Mouse (Mus musculus) forebrain, embryonic 15.5 days (tissue): Measurements from ENCODE around the gene Spock1. TPM values are rescaled to one million over a fixed set of nuclear protein-coding genes. Genes with fewer than 3 reads are reported as not detected.

Experiments used
- ATAC-seq: fragments of 200-750 bp; cut with Nextera tagmentation; replicated peaks from 2 replicates; pipeline ENCODE4 v1.8.0; 2017; ENCODE audit warnings: mild to moderate bottlenecking, moderate TSS enrichment, moderate library complexity
- H3K27ac ChIP-seq: fragments of 300-500 bp; sonication (generic); replicated peaks from 2 replicates; pipeline ENCODE4 v1.5.1; 2015; ENCODE audit warnings: mild to moderate bottlenecking, inconsistent platforms
- H3K27me3 ChIP-seq: fragments of 300-500 bp; sonication (generic); 2 replicates; pipeline ENCODE4 v1.6.1; 2015; ENCODE audit warnings: inconsistent platforms
- H3K36me3 ChIP-seq: fragments of 300-500 bp; sonication (generic); 2 replicates; pipeline ENCODE4 v1.6.1; 2015; ENCODE audit warnings: mild to moderate bottlenecking, inconsistent platforms
- H3K4me1 ChIP-seq: fragments of 300-500 bp; sonication (generic); 2 replicates; pipeline ENCODE4 v1.6.1; 2015; ENCODE audit warnings: inconsistent platforms
- H3K4me2 ChIP-seq: fragments of 300-500 bp; sonication (generic); replicated peaks from 2 replicates; pipeline ENCODE4 v1.6.1; 2015; ENCODE audit warnings: mild to moderate bottlenecking, inconsistent platforms
- H3K4me3 ChIP-seq: fragments of 300-500 bp; sonication (generic); 2 replicates; pipeline ENCODE4 v1.5.1; 2015; ENCODE audit warnings: mild to moderate bottlenecking, inconsistent platforms
- H3K9ac ChIP-seq: fragments of 300-500 bp; sonication (generic); replicated peaks from 2 replicates; pipeline ENCODE4 v1.6.1; 2015; ENCODE audit warnings: mild to moderate bottlenecking, inconsistent platforms
- H3K9me3 ChIP-seq: fragments of 300-500 bp; sonication (generic); 2 replicates; pipeline ENCODE4 v1.6.1; 2016; ENCODE audit warnings: inconsistent platforms
- WGBS: fragments of 180-500 bp; shearing (Covaris S2); methylation state at CpG from one replicate; pipeline ENCODE4 v1.1.7; 2015; ENCODE audit warnings: mixed read lengths; 5-methylcytosine and 5-hydroxymethylcytosine counted together
- polyA plus RNA-seq: library from polyadenylated mRNA; unstranded; fragments of >200 nt; fragmentation: Nextera tagmentation; extraction: Ambion mirVana; gene quantifications from 2 replicates; pipeline ENCODE4 v1.2.1, GENCODE M21; 2015

The Spock1 gene
- polyA plus RNA-seq: 35.9 and 36.7 TPM in 2 replicates

- 1% methylated on average over 32 of the region's 32 CpGs for WGBS
- no peak within 1 kb of the TSS for H3K27ac ChIP-seq
- peak; percentile 93 for ATAC-seq
Observed at GRCm38 (mm10) chr13:57908266-57908582, at the start of gene Spock1. TSS of gene Spock1 (minus strand) at chr13:57908332.

DNA sequence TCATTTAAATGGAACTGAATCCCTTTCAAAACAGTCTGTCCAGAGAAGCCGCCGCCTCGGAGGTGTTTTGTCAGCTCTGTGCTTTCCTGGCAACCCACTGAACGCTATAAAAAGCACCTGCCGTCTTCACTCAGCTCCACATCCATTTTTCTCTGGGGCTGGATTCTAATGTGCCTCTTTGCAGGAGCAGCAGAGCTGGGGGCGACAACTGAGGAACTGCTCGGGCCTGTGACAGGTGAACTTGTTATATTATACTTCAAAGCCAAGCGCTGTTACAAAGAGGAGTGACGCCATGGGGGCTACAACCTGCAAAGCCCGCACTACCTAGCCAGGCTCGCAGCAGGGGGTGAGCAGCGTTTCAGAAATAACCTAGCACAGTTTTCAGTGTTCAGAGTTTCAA, 42.0 kb upstream of the Spock1 start:
- Histone ChIP-seq H3K4me2 (no peak overlapping the region), H3K9me3 (no peaks in the 10 kb centered on the region), H3K27me3 (no peaks in the 10 kb centered on the region), H3K27ac (no peak overlapping the region), H3K36me3 (no peaks in the 10 kb centered on the region), H3K4me3 (no peak overlapping the region), H3K9ac (no peak overlapping the region), H3K4me1 (peaks cover 2% of the 10 kb centered on the region; the same call in 1 of the 2 replicates)
- no peak for ATAC-seq
- WGBS: 71% methylated on average over 12 of the region's 12 CpGs

More at GRCm38 (mm10) chr13:57908266-57908582, at the start of gene Spock1:
- Histone ChIP-seq H3K4me3 (peak within 1 kb of the TSS; percentile 67), H3K9ac (peak within 1 kb of the TSS; percentile 73), H3K4me1 (peaks cover 10% of the 10 kb centered on the region), H3K4me2 (peak within 1 kb of the TSS; percentile 89), H3K9me3 (no peaks in the 10 kb centered on the region), H3K27me3 (peaks cover 4% of the 10 kb centered on the region; the same call in 1 of the 2 replicates), H3K36me3 (no peaks in the 10 kb centered on the region)

- Histone ChIP-seq H3K4me1 (peaks cover 5% of the 10 kb centered on the region; the same call in 1 of the 2 replicates), H3K27ac (no peak overlapping the region), H3K9ac (no peak overlapping the region), H3K4me2 (no peak overlapping the region), H3K9me3 (no peaks in the 10 kb centered on the region), H3K27me3 (no peaks in the 10 kb centered on the region), H3K4me3 (no peak overlapping the region), H3K36me3 (no peaks in the 10 kb centered on the region)
- no peak for ATAC-seq
- WGBS: 89% methylated on average over 4 of the region's 4 CpGs
Observed at GRCm38 (mm10) chr13:57949513-57949912, 41.4 kb upstream of the Spock1 start.

- peak; percentile 55; the same call in 1 of the 2 replicates for ATAC-seq
- Histone ChIP-seq H3K9ac (no peak overlapping the region), H3K36me3 (no peaks in the 10 kb centered on the region), H3K4me1 (peaks cover 5% of the 10 kb centered on the region; the same call in 1 of the 2 replicates), H3K4me2 (no peak overlapping the region), H3K9me3 (no peaks in the 10 kb centered on the region), H3K27ac (no peak overlapping the region), H3K27me3 (no peaks in the 10 kb centered on the region), H3K4me3 (no peak overlapping the region)
- 24% methylated on average over 11 of the region's 11 CpGs for WGBS
Observed at GRCm38 (mm10) chr13:57945197-57945596, 37.1 kb upstream of the Spock1 start.

- WGBS: 62% methylated on average over 5 of the region's 5 CpGs
- Histone ChIP-seq H3K4me2 (no peak overlapping the region), H3K36me3 (no peaks in the 10 kb centered on the region), H3K27ac (no peak overlapping the region), H3K9ac (no peak overlapping the region), H3K9me3 (no peaks in the 10 kb centered on the region), H3K4me1 (peaks cover 5% of the 10 kb centered on the region), H3K4me3 (no peak overlapping the region), H3K27me3 (no peaks in the 10 kb centered on the region)
- ATAC-seq: no peak
Observed at GRCm38 (mm10) chr13:57944434-57944833, 36.3 kb upstream of the Spock1 start.

DNA sequence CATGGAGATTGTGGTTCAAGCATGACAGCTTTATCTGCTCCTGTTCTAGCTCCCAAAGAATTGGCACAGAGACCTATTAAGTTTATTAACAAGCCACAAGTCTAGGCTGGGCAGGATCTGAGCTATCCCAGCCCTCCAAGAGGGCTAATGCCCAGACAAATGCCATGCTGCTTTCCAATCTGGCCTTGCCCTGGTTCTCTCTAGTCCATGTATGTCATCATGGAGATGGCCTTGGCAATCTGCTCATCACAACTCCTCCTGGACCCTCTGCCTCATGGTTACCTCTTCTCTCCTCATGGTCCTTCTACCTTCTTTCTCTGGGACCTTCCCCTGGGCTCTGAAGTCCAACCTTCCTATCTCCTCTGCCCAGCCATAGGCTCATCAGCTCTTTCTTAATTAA, 35.8 kb upstream of the Spock1 start:
- Histone ChIP-seq H3K4me3 (no peak overlapping the region), H3K4me2 (no peak overlapping the region), H3K27me3 (no peaks in the 10 kb centered on the region), H3K4me1 (peaks cover 7% of the 10 kb centered on the region), H3K27ac (no peak overlapping the region), H3K9ac (no peak overlapping the region), H3K36me3 (no peaks in the 10 kb centered on the region), H3K9me3 (no peaks in the 10 kb centered on the region)
- ATAC-seq: no peak

- H3K27ac ChIP-seq: peak overlapping the region; percentile 80
- no peak overlapping the region for H3K4me3 ChIP-seq
- no peaks in the 10 kb centered on the region for H3K27me3 ChIP-seq
- peak; percentile 78 for ATAC-seq
- no peak overlapping the region for H3K9ac ChIP-seq
- H3K9me3 ChIP-seq: no peaks in the 10 kb centered on the region
- WGBS: 55% methylated on average over 4 of the region's 4 CpGs
- H3K36me3 ChIP-seq: no peaks in the 10 kb centered on the region
- no peak overlapping the region for H3K4me2 ChIP-seq
- H3K4me1 ChIP-seq: peaks cover 20% of the 10 kb centered on the region
Observed at GRCm38 (mm10) chr13:57937463-57938229, 29.5 kb upstream of the Spock1 start.

DNA sequence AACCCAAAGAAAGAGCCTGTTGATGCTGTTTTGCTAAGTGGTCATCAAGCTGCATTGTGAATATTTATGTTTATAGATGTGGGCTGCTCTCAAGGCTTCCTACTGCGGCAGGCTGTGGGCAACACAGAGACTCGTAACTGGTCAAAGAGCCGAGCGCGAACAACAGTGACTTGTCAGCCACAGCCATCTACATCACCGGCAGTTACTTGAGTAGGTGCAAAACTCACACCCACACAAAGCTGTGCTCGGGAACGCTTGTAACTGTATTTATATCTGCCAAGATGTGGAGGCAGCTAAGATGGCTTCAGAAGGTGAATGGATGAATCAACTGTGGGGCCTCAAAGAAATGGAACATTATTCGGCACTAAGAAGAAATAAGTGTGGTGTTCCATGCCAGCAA, 23.9 kb upstream of the Spock1 start:
- WGBS: 94% methylated on average over 9 of the region's 9 CpGs
- Histone ChIP-seq H3K27me3 (no peaks in the 10 kb centered on the region), H3K4me2 (no peak overlapping the region), H3K4me1 (peaks cover 1% of the 10 kb centered on the region; the same call in 1 of the 2 replicates), H3K27ac (no peak overlapping the region), H3K9ac (no peak overlapping the region), H3K4me3 (no peak overlapping the region), H3K9me3 (no peaks in the 10 kb centered on the region), H3K36me3 (no peaks in the 10 kb centered on the region)
- no peak for ATAC-seq

DNA sequence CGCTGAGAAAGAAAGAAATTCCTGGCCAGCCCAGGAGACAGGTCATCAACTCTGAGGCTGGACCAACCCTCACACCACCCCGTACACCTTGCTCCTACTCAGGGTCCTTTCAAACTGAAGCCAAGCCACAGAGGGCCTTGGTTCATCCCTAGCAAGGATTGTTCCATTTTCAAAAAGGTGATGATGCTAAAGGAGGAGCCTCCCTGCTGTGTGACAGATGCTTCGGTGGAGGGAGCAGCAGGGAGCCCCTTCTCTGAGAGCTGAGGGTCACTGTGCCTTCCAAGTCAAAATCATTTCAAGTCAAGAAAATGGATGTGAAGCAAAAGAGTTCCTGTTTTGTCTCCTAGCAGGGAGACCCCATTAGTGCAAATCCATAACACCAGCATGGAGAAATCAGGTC, 23.2 kb upstream of the Spock1 start:
- Histone ChIP-seq H3K4me3 (no peak overlapping the region), H3K4me1 (no peaks in the 10 kb centered on the region), H3K4me2 (no peak overlapping the region), H3K9ac (no peak overlapping the region), H3K9me3 (no peaks in the 10 kb centered on the region), H3K36me3 (no peaks in the 10 kb centered on the region), H3K27ac (no peak overlapping the region), H3K27me3 (no peaks in the 10 kb centered on the region)
- WGBS: 34% methylated on average over 3 of the region's 3 CpGs
- ATAC-seq: no peak

- ATAC-seq: no peak
- H3K9me3 ChIP-seq: no peaks in the 10 kb centered on the region
- no peaks in the 10 kb centered on the region for H3K27me3 ChIP-seq
- no peak overlapping the region for H3K27ac ChIP-seq
- no peaks in the 10 kb centered on the region for H3K36me3 ChIP-seq
- no peak overlapping the region for H3K4me3 ChIP-seq
- no peaks in the 10 kb centered on the region for H3K4me1 ChIP-seq
- H3K9ac ChIP-seq: no peak overlapping the region
- H3K4me2 ChIP-seq: no peak overlapping the region
- WGBS: 19% methylated on average over 5 of the region's 5 CpGs
Observed at GRCm38 (mm10) chr13:57930720-57931119, 22.6 kb upstream of the Spock1 start.

GRCm38 (mm10) chr13:57930283-57930682, 22.2 kb upstream of the Spock1 start:
- H3K9me3 ChIP-seq: no peaks in the 10 kb centered on the region
- H3K4me1 ChIP-seq: no peaks in the 10 kb centered on the region
- H3K36me3 ChIP-seq: no peaks in the 10 kb centered on the region
- 27% methylated on average over 2 of the region's 2 CpGs for WGBS
- no peaks in the 10 kb centered on the region for H3K27me3 ChIP-seq
- H3K9ac ChIP-seq: no peak overlapping the region
- H3K4me3 ChIP-seq: no peak overlapping the region
- 0 out of 2 replicates have a peak, but pooled peaks have one; percentile 29 for ATAC-seq
- H3K27ac ChIP-seq: no peak overlapping the region
- no peak overlapping the region for H3K4me2 ChIP-seq

DNA sequence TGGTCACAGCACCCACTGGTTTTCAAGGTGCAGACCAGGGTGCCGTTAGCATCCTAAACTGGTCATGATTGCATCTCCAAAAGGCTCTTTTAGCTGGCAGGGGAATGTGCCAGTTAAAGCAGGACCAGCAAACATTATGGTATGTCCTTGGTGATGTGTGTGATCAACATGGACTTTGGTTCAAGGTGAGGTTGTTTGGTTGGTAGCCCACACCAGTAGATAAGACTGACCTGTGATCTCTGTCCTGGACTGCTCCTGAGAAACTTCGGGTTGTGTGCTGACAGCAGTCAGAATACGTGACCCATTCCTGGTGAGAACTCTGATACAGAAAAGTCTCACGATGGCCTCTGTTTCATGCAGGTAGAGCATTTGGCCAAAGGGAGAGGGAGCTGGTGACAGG, 11.8 kb upstream of the Spock1 start:
- no peak for ATAC-seq
- H3K4me3 ChIP-seq: no peak overlapping the region
- H3K9me3 ChIP-seq: no peaks in the 10 kb centered on the region
- 92% methylated on average over 4 of the region's 4 CpGs for WGBS
- H3K4me2 ChIP-seq: no peak overlapping the region
- H3K36me3 ChIP-seq: no peaks in the 10 kb centered on the region
- H3K27me3 ChIP-seq: no peaks in the 10 kb centered on the region
- no peak overlapping the region for H3K9ac ChIP-seq
- no peak overlapping the region for H3K27ac ChIP-seq
- no peaks in the 10 kb centered on the region for H3K4me1 ChIP-seq

DNA sequence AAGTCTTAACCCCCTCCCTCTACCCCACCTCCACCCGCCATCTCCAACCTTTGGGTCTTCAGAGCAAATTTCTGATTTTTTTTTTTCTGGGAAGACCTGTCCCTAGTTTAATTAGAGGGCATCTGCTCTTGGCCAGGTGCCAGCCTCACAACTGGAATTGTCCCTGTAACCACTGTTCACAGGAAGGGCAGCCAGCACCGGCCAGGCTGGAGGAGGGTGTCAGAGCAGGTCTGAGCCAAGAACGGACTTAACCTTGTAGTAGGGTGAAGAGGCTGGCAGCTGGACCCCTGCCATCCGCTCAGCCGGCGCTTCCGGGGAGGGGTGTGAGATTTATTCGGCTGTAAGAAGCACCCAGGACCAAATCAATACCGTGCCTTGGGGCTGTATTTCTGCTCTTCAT, 3.0 kb upstream of the Spock1 start:
- Histone ChIP-seq H3K9me3 (no peaks in the 10 kb centered on the region), H3K4me2 (no peak overlapping the region), H3K9ac (no peak overlapping the region), H3K27ac (no peak overlapping the region), H3K36me3 (no peaks in the 10 kb centered on the region), H3K4me1 (peaks cover 8% of the 10 kb centered on the region), H3K27me3 (peaks cover 4% of the 10 kb centered on the region; the same call in 1 of the 2 replicates), H3K4me3 (no peak overlapping the region)
- WGBS: 67% methylated on average over 9 of the region's 9 CpGs
- ATAC-seq: no peak
